Mouse (Mus musculus) embryonic facial prominence, embryonic 14.5 days (tissue): ENCODE results near the gene Dlx1. TPM values are rescaled to one million over a fixed set of nuclear protein-coding genes. Genes with fewer than 3 reads are reported as not detected.
A peak's percentile ranks its signal among the peaks of the same experiment; 100 is the strongest.

Experiments
- ATAC-seq: fragments of 200-750 bp; cut with Nextera tagmentation; 2 replicates; pipeline ENCODE4 v1.8.0; 2017; ENCODE audit warnings: low read depth, moderate number of reproducible peaks, moderate TSS enrichment
- DNase-seq: peaks from one replicate; pipeline ENCODE4 v3.0.0-alpha.2; 2015; ENCODE audit warnings: low spot score
- H3K27ac ChIP-seq: fragments of 300-500 bp; sonication (generic); replicated peaks from 2 replicates; pipeline ENCODE4 v1.5.1; 2014; ENCODE audit warnings: low read depth, mild to moderate bottlenecking, low read length, moderate library complexity
- H3K27me3 ChIP-seq: fragments of 300-500 bp; sonication (generic); replicated peaks from 2 replicates; pipeline ENCODE4 v1.6.1; 2014; ENCODE audit warnings: low read length; ENCODE audit not compliant: control insufficient read depth, insufficient read depth
- H3K36me3 ChIP-seq: fragments of 300-500 bp; sonication (generic); 2 replicates; pipeline ENCODE4 v1.6.1; 2014; ENCODE audit warnings: low read length, mixed read lengths; ENCODE audit not compliant: control insufficient read depth, insufficient read depth
- H3K4me1 ChIP-seq: fragments of 300-500 bp; sonication (generic); 2 replicates; pipeline ENCODE4 v1.6.1; 2014; ENCODE audit warnings: antibody characterized with exemption, low read length; ENCODE audit not compliant: control insufficient read depth, insufficient read depth
- H3K4me2 ChIP-seq: fragments of 300-500 bp; sonication (generic); 2 replicates; pipeline ENCODE4 v1.6.1; 2014; ENCODE audit warnings: low read depth, mild to moderate bottlenecking, low read length, moderate library complexity, mixed read lengths
- H3K4me3 ChIP-seq: fragments of 300-500 bp; sonication (generic); 2 replicates; pipeline ENCODE4 v1.5.1; 2014; ENCODE audit warnings: low read depth, mild to moderate bottlenecking, low read length
- H3K9ac ChIP-seq: fragments of 300-500 bp; sonication (generic); 2 replicates; pipeline ENCODE4 v1.6.1; 2014; ENCODE audit warnings: low read depth, mild to moderate bottlenecking, low read length, moderate library complexity, mixed read lengths
- H3K9me3 ChIP-seq: fragments of 300-500 bp; sonication (generic); 2 replicates; pipeline ENCODE4 v1.6.1; 2016; ENCODE audit warnings: low read length; ENCODE audit not compliant: control insufficient read depth
- WGBS: fragments of 180-500 bp; shearing (Covaris S2); extraction: QIAGEN DNeasy Blood & Tissue Kit; methylation state at CpG from one replicate; pipeline ENCODE4 v1.1.7; 2014; 5-methylcytosine and 5-hydroxymethylcytosine counted together
- polyA plus RNA-seq: library from polyadenylated mRNA; unstranded; fragments of >200 nt; fragmentation: Nextera tagmentation; extraction: Ambion mirVana; gene quantifications from 2 replicates; pipeline ENCODE4 v1.2.1, GENCODE M21; 2014

Gene Dlx1
- polyA plus RNA-seq, 1 experiment from 2014 or later: 13.1 TPM

- Histone ChIP-seq H3K4me3 (peak overlapping the region; percentile 58), H3K36me3 (no peaks in the 10 kb centered on the region), H3K9me3 (0 out of 2 replicates have a peak, but pooled peaks cover 5% of the 10 kb centered on the region), H3K4me1 (no peaks in the 10 kb centered on the region), H3K4me2 (peak overlapping the region; percentile 87), H3K27me3 (0 out of 2 replicates have a peak, but pooled peaks cover 4% of the 10 kb centered on the region), H3K9ac (peak overlapping the region; percentile 63), H3K27ac (no peak overlapping the region)
- ATAC-seq (no peak), DNase-seq (no peak)
- 56% methylated on average over 5 of the region's 5 CpGs for WGBS
Measured at GRCm38 (mm10) chr2:71581488-71581887, 53.6 kb downstream of the Dlx1 start.

Other genes starting within 250 kb of the Dlx1 start
- 38.0 and 44.6 TPM in 2 replicates for gene Slc25a12, start 160.4 kb upstream of the Dlx1 start, polyA plus RNA-seq
- gene Hat1, start 139.2 kb upstream of the Dlx1 start, polyA plus RNA-seq: 96.6 and 103 TPM in 2 replicates
- gene Metap1d, start 74.8 kb upstream of the Dlx1 start, polyA plus RNA-seq: 43.0 and 44.6 TPM in 2 replicates
- gene Dlx2, start 18.6 kb downstream of the Dlx1 start, polyA plus RNA-seq: 5.5 and 5.7 TPM in 2 replicates
- 64.5 and 70.4 TPM in 2 replicates for gene Itga6, start 217.5 kb downstream of the Dlx1 start, polyA plus RNA-seq